Mouse (Mus musculus) hematopoietic stem cell, adult 5-6 weeks (primary cell): ENCODE results near the gene Tnks1bp1. TPM values are rescaled to one million over a fixed set of nuclear protein-coding genes. Genes with fewer than 3 reads are reported as not detected.
A peak's percentile ranks its signal among the peaks of the same experiment; 100 is the strongest.

Experiments used
- ATAC-seq, 2 experiments: fragments of 125-278 bp in 1 of 2; replicated peaks in 1 of 2; 2 replicates each; pipeline ENCODE4 v1.8.0; 2016 to 2017; ENCODE audit warnings: inconsistent platforms in 2 of 2, mild to moderate bottlenecking in 2 of 2, moderate number of reproducible peaks in 2 of 2, low read depth in 1 of 2, moderate TSS enrichment in 1 of 2; ENCODE audit not compliant: low FRiP score in 2 of 2, poor library complexity in 2 of 2, severe bottlenecking in 2 of 2, insufficient read depth in 1 of 2, low TSS enrichment in 1 of 2
- total RNA-seq: library from RNA; stranded (forward); fragments of 172-1452, 232-1000 nt; gene quantifications from 2 replicates; pipeline ENCODE4 v1.2.3, GENCODE M21; 2017

The Tnks1bp1 gene
- total RNA-seq, 1 experiment from 2014 or later, result 9.9 TPM

DNA sequence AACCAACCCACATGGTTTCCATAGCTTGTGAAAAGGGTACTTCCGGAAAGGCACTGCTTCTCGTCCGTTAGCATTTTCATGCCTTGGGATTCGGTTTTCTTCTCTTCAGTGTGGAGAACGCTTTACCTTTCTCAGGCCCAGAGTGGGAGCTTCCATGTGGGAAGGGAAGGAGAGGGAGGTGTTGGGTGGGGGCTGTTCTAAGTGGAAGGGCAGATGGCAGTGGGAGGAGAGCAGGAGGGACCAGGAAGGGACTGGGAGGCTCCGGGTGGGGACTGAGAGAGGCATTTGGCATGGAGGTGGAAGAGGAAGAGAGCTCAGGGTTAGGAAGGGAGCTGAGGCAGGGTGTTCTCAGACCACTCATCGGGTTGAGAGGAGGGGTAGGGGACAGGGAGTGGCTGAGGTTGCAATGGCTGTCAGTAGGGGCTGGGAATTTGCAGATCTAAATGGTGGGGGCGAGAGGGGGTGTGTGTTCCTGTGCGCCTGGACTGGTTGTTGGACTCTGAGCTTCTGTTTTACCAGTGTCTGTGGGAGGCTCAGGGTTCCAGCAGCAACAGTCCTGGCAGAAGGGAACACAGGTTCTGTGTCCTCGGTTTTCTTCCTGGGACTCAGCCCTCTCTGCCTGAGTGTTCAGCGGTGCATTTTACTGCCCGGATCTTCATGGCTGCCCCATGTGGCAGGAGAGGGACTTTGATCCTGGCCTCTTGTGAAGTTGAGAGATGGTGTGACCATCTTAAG lies 17.5 kb downstream of the Tnks1bp1 start:
- no peak for ATAC-seq

DNA sequence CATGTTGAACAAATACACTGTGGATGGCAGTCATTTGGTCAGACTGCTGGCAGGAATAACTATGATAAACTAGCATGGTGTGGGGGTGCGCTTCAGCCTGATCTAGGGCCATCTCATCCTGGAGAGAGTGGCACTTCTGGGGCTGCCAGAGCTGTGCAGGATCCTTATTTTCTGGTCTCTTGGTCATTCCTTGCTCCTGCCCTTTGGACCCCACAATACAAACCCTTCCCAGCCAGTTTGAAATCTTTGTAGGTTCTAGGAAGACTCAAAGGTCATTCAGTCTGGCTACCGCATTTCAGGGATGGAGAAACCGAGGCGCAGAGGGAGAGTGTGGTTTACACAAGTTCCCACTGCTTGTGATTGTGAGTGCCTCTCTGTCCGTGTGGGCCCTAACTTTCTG lies 19.1 kb downstream of the Tnks1bp1 start:
- no peak for ATAC-seq

DNA sequence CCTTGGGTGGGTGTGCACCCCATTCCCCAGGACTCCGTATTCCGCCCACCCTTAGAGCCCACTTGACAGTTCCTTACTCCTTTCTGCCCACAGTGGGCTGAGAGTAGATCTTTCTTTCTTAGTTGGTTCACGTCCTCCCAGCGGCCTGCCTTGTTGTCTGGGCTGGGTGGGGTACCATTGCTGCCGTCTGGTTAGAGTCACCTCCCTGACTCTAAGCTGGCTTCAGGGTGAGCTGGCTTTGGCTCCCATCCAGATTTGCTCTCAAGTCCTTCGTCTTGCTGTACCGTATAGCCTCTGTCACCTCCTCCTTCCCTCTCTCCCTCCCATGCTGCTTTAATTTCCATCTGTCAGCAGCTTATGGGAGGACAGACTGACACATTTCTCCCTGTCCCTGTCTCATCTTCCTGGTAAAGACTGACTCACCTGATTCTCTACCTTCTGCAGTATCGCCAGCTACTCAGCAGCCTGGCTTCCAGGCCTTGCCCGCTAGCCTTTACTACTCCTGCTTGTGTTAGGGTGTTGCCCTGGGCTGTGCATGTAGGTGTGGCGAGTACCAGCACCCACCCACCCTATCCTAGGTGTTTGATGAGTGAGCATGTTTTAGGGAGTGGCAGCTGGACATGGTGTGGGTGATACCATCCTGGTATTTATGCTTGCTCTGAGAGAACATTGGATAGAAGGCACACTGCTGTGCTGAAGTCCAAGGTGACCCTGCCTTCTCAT lies 20.2 kb downstream of the Tnks1bp1 start:
- no peak for ATAC-seq

DNA sequence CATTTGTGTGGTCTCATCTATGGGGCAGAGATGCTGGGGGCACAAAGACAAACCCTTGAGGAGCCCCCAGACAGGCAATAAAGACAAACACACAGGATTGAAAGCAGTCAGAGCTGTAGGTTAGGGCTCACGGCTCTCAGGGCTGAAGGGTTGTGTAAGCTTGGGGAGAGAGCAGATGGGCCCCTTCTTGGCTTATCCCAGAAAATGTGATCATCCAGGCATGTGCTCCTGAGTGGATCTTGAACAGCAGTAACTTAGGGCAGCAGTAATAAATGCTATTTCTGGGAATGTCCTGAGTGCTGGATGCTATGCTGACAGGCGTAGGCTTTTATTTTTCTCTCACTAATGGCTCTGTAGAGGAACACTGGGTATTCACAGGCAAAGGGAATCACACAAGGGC lies 20.8 kb downstream of the Tnks1bp1 start:
- ATAC-seq, result no peak

DNA sequence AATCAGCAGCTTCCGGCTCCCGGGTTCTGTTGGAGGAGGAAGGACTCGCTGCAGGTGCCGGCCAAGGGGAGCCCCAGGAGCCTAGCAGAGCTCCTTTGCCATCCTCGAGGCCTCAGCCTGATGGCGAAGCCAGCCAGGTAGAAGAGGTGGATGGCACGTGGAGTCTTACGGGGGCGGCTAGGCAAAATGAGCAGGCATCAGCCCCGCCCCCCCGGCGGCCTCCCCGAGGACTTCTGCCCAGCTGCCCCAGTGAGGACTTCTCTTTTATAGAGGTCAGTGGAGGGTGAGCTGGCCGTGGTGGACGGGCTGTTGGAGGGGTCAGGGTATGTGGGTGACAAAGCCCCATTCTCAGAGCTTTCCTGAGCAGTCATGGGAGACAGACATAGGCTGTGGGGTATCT lies 22.3 kb downstream of the Tnks1bp1 start:
- ATAC-seq, result no peak

DNA sequence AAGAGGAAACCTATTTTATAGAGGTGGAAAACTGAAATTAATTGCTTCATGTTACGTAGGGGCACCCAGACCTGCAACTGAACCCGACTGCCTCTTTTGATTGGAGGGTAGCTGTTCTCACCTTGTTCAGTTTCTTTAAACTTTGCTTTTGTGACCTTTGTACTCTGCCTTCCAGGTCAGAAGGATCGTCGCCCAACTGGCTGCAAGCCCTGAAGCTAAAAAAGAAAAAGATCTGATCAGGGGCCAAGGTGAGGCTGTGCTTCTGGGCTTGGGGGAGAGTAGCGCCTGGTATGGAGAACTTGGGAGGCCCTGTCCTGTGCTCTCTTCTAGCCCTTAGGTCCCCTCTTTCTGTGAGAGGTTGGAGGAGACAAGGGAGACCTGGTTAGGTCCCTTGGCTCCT lies 24.1 kb downstream of the Tnks1bp1 start:
- ATAC-seq, result no peak

DNA sequence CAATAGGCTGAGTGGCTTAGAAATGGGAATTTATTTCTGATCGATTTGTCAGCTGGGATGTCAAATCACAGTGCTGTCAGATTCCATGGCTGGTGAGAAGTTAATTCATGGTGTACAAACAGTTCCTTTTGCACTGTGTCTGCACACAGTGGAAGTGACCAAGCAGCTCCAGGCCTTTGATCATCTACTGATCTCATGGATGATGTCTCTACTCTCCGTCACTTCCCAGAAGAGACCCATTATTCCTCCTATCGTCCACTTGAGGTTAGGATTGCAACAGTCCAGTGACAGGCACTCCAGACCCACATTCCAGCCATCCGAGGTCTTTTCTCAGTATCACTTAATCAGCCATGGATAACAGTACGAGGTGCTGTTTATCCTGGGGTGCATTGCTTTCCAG lies 25.9 kb downstream of the Tnks1bp1 start:
- no peak for ATAC-seq

DNA sequence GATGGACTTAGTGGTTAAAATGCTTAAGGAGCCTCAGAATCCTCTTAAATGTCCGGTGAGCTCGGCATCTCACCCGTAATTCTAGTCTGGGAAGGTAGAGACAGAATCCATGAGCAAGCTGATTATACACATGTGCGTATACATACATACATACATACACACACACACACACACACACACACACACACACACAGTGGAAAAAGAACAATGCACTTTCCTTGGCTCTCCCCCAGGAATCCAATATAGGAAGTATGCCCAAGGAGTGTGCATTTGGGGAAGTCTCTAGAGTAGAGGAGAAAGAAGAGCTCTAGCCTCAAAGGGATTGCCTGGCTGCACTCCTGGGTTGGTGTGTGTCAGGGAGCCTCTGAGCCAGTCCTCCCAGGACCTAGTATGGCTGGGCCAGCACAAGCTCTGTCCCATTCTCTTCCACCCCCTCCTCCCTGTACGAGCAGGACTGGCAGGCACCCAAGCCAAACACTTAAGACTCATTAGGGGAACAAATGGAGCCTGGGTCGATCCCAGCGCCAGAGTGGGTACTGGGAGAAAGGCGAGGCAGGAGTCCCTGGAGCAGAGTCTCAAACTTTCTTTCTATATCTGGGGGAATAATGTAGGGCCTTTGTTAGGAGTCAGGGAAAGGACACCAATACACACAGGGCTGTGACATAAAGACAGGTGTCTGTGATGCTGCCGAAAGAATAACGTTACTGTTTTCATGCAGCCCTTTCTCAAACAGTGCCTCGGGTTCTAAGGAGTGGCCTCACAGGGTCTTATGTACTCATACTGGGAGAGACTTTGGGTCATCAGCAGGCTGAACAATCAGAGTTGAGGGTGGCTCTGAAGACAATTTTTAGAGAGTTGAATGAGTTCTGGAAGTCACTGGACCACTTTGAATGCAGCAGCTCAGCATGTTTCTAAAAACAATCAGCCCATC lies 41.2 kb downstream of the Tnks1bp1 start:
- ATAC-seq, result no peak; a peak in 1 of 4 replicates

DNA sequence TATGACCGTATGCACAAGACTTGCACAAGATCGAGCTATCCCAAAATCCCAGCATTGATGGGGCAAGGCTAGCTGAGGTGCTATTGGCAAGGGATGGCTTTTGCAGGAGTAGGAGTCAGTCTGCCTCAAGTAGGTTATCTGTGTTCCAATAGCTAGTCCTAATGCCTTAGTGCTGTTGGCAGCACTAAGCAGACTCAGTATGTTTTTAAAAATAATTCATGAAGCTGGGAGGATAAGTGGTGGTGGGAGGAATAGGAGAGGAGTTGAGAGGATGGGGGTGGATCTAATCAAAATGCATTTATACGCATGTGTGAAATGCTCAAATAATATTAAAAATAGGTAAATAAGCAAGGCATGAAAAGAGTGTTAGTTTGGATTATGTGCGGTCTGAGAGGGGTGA lies 43.5 kb downstream of the Tnks1bp1 start:
- no peak for ATAC-seq

DNA sequence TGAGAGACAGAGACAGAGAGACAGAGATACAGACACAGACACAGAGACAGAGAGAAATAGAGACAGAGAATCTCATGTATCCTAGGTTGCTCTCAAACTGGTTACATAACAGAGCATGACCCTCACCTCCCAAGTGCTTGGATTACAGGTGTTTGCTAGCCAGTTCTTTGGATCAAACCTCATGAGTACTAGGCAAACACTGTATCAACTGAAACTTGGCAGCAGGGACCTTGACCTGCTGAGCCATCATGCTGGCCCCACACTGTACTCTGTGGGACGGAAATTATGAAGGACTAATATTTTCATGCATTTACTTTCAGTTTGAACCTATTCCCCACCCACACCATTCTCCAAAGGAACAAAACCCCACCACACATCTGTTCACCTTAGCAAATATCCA lies 45.6 kb downstream of the Tnks1bp1 start:
- ATAC-seq, result no peak

DNA sequence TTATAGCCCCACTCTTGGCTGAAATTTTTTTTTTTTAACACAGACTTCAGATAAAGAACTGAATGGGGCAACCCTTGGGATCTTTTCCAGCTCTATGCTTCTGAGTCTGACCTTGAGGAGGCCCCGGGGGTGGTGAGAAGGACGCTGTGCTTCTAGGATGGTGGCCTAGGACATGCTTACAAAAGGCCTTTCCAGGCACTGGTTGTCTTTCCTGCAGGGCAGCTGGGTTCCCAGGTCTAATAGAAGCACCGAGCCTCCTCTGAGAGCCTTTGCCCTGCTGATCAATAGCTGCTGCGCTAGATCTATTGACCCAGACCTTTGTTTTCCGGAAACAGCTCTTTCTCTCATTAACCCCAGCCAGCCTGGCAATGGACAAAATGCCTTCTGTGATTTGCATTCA lies 48.1 kb downstream of the Tnks1bp1 start:
- no peak for ATAC-seq

DNA sequence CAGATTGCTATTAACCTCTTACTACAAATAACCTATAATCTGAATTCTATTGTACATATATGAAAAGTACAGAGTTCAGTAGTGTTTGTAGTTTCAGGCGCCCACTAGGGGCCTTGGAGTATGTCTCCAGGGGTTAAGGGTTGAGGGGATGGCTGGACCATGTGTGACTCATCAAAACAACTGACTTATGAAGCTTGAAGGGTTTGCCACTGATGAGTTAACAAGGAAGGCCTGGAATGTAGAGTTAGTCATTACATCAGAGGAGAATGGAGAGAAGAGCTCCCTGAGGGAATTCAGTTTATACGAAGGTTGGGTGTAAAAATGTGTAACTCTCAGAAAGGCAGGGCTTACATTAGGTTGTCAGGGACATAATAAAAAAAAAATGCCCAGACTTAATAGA lies 50.2 kb downstream of the Tnks1bp1 start:
- ATAC-seq, result no peak

DNA sequence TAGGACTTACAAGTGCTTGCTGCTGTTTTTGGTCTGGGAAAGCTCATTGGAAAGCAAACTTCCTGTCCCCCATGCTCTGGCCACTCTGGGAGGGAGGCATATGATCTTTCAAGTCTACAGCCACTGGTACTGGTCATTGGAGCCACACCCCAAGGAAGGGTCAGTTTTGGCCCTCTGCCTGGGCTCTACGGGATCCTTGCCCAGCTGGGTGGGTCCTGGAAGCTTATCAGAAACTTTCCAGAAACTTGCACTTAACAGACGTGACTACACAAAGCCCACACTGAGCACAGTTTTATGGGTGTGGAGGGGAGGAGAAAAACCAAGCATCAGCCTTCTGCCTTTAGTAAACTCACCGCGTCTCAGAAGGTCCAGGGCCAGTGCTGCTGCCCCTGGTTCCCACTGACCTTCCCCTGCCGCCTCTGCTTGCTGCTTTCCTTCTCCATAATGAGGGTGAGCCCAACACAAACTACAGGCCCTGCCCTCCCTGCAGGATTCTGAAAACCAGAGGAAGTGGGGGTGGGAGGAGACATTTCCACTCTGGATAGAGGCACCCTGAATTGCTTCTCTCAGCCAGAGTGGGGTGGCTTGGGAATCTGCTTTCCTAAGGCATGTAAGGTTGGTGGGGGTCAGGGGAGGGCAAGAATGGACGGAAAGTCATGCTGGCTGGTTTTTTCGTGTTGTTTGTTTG lies 51.1 kb downstream of the Tnks1bp1 start:
- ATAC-seq, result no peak

DNA sequence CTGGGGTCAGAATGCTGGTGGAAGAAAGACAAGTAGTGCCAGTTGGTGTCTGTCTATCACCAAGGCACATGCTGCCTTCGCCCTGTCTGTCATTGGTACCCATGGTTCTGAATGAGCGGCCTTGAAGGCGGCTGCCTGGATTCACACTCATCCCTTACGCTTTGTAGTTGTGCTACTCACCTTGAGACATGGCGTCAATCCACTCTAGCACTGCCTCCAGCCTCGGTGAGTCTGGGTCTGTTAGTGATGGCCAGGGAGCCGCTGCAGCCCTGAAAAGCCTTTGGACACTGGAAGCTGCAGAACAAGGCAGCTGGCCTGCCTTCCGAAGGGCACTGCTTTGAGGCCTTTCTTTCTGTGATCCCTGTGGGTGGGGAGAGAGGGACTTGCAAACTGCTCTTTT lies 55.4 kb downstream of the Tnks1bp1 start:
- ATAC-seq, result no peak

DNA sequence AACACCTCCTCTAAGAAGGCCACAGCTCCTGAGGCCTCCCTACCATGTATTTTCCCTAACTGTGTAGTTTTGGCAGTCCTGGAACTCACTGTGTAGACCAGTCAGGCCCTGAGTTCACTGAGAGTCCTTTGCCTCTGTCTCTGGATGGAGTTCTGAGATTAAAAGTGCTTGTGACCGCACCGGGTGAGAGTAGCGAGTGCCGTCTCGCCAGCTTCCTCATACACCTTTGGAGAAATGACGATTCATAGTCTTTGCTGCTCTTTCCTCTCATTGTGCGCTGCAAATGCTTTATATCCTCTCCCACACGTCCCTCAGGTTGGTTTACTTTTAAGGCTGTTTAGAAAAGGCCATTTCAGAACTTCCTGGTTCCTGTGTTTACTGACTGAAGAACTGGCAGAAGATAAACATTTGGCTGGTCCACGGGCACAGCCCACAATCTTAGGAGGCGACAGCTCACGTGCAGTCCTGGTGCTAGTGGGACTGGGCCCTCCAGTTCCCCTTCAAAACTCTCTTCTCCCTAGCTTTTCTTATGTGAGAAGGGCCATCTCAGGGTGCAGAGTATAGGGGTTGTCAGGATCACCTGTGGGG lies 57.7 kb downstream of the Tnks1bp1 start:
- peak; percentile 44 to 54; a peak in 3 of 4 replicates for ATAC-seq

DNA sequence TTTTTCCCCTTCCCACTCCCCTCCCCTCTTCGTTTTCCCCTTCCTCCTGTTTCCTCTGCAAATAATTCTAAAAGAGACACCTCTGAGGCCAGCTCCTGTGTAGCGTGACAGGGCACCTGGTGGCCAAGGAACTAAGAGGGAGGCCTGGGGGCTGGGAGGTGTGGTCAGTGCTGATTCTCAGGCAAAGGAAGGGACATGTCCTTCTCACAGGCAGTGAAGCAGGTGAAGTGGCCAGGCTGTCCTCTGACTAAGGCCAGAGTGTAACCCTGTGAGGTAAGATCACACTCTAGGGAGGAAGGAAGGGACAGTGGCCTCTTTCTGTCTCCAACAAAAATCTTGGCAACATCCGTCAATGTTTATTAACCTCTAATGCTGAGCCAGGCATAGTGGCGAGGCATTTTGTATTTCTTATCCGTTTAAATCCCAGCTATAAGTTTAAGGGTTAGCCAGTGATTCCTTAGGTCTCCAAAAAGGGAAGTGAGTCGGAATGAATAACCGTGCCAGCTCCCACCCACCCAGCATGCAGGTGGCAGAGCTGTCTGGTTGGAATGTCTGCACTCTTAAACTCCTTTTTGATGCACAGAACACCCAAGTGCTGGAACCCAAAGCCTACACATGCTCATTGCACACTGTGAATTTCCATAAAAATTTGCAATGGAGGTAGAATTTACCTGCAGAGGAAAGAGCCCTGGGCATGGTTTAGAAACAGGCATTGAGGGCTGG lies 58.4 kb downstream of the Tnks1bp1 start:
- no peak for ATAC-seq

DNA sequence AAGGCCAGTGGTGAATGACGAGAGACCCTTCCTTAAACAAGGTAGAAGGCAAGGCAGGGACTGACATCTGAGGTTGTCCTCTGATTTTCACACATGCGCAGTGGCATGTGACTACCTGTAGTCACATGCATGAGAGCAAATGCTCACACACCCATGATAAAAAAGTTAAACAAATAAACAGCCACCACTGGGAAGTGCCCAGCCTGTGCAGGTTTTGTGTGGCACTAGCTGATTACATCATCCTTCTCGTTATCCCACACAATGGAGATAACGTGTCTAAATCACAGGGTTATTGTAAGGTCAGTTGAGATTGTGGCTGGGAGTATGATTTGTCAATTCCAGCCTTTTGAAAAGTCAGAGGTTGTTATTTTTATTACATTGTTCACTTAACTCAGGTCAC lies 59.1 kb downstream of the Tnks1bp1 start:
- ATAC-seq, result no peak
